In the genomic region with DNA sequence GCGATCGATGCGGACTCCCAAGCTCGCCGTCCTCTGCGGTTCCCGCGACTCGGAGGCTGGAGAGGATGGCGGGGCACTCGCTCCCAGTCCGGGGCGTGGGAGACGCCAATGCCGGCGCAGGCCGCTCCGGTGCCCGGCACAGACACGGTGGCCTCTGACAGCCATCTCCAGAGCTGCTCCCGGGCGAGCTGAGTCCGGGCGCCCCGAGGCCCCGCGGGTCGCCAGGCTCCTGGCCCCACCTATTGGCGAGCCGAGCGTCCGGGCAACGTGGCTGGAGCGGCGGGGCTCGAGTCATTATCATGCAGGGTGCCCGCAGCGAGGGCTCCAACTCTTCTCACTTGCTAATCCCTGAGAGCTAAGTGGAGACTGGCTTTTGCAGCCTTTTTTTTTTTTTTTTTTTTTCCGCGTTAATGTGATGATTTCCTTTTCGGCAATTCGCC, we compare ENCODE assay signal across 9 mouse cellular contexts. TPM values are rescaled to one million over a fixed set of nuclear protein-coding genes. Genes with fewer than 3 reads are reported as not detected.
DNase-seq lines count a peak whose midpoint lies in the region; ATAC-seq and TF ChIP-seq lines count a peak whose summit lies in the region.
"Had no signal": no experiment of that assay in that cellular context is flagged by ENCODE, and none has a peak within 500 bp of the region (broad histone marks: within the 10 kb centered on the region; RNA-seq: fewer than 3 reads in every experiment).

No protein-coding gene starts in this region.

- H3K9ac ChIP-seq in hindbrain, embryonic 12.5 days, result peak overlapping the region; percentile 81
- peak overlapping the region; percentile 77 for H3K9ac ChIP-seq in neural tube, embryonic 11.5 days (ENCODE audit: low read length)

- no peak for TF ChIP-seq CTCF in embryonic fibroblast, embryonic 13.5 days (IDR thresholded peaks at IDR 0.05; ENCODE audit: borderline replicate concordance, insufficient read depth, low read length)

- no peaks in the 10 kb centered on the region for H3K4me1 ChIP-seq in embryonic fibroblast, embryonic 13.5 days (ENCODE audit: control insufficient read depth, insufficient read depth, low read length)
- H3K4me1 ChIP-seq in hindbrain, embryonic 12.5 days, result 0 out of 2 replicates have a peak, but pooled peaks cover 4% of the 10 kb centered on the region
- H3K4me1 ChIP-seq in neural tube, embryonic 11.5 days (ENCODE audit: control insufficient read depth, insufficient read depth, low read length), result no peaks in the 10 kb centered on the region

- H3K27me3 ChIP-seq in hindbrain, embryonic 12.5 days, result no peaks in the 10 kb centered on the region
- H3K27me3 ChIP-seq in neural tube, embryonic 11.5 days (ENCODE audit: control insufficient read depth, insufficient read depth, low read length), result no peaks in the 10 kb centered on the region

- DNase-seq in adrenal gland, adult 2 months, result peak; percentile 2
- DNase-seq in adrenal gland, adult 8-10 months, result no peak
- peak; percentile 77 for DNase-seq in brain, adult 2 months (ENCODE audit: low read depth, low spot score)
- DNase-seq in left cerebral cortex, postnatal 4 days, result peak; percentile 77
- DNase-seq in neural tube, embryonic 11.5 days (ENCODE audit: low spot score), result peak; percentile 77
- peak; percentile 17 to 58 for DNase-seq in urinary bladder, postnatal 4 days (ENCODE audit: low spot score in 2 of 2)

- WGBS in hindbrain, embryonic 12.5 days, result under 1% methylated on average over 40 of the region's 42 CpGs
- WGBS in neural tube, embryonic 11.5 days, result 0% methylated on average over 42 of the region's 42 CpGs

- no peaks in the 10 kb centered on the region for H3K36me3 ChIP-seq in hindbrain, embryonic 12.5 days
- no peaks in the 10 kb centered on the region for H3K36me3 ChIP-seq in neural tube, embryonic 11.5 days (ENCODE audit: control insufficient read depth, insufficient read depth, low read length)

- H3K4me3 ChIP-seq in embryonic fibroblast, embryonic 13.5 days (ENCODE audit: insufficient read depth, low read length), result peak overlapping the region; percentile 55
- H3K4me3 ChIP-seq in hindbrain, embryonic 12.5 days, result peak overlapping the region; percentile 82
- H3K4me3 ChIP-seq in neural tube, embryonic 11.5 days (ENCODE audit: low read depth, low read length), result peak overlapping the region; percentile 75
- H3K4me3 ChIP-seq: erythroblast, embryonic 14.5 days had no signal

- TF ChIP-seq POLR2A in embryonic fibroblast, embryonic 13.5 days (IDR thresholded peaks at IDR 0.05; ENCODE audit: low read depth, low read length), result no peak

- peak; percentile 75 for ATAC-seq in hindbrain, embryonic 12.5 days (ENCODE audit: low FRiP score)
- ATAC-seq in neural tube, embryonic 11.5 days (ENCODE audit: insufficient read depth, low FRiP score, low TSS enrichment), result peak; percentile 54

- H3K4me2 ChIP-seq in hindbrain, embryonic 12.5 days (replicated peaks), result peak overlapping the region; percentile 93
- peak overlapping the region; percentile 82 for H3K4me2 ChIP-seq in neural tube, embryonic 11.5 days (ENCODE audit: low read depth)

- H3K9me3 ChIP-seq in hindbrain, embryonic 12.5 days (replicated peaks), result no peaks in the 10 kb centered on the region
- no peaks in the 10 kb centered on the region for H3K9me3 ChIP-seq in neural tube, embryonic 11.5 days (ENCODE audit: control insufficient read depth, low read length)

- intact Hi-C loops in left cerebral cortex, postnatal 4 days (cut with DNase I), result loop anchor here (5.0 to 10.0 kb wide), 2 partner anchors 1377 to 1395 kb away; no protein-coding TSS in a partner anchor

- no peak overlapping the region for H3K27ac ChIP-seq in embryonic fibroblast, embryonic 13.5 days (ENCODE audit: insufficient read depth, low read length)
- peak overlapping the region; percentile 82 for H3K27ac ChIP-seq in hindbrain, embryonic 12.5 days
- peak overlapping the region; percentile 85 for H3K27ac ChIP-seq in neural tube, embryonic 11.5 days (ENCODE audit: low read depth, low read length)

RNA-seq across cellular contexts. Expression of a gene that starts 1.8 kb away (rescaled TPM):
- total RNA-seq in adrenal gland, adult 2 months (2021), result not detected
- 0.10 and 0.20 TPM in 2 replicates for polyA plus RNA-seq in adrenal gland, adult 2 months (2012; rRNA removed)
- 1 to 10 TPM in 1 of 4 experiments, under 1 TPM in 2, not detected in 1; 0.03 to 1.5 (median 0.22) TPM for total RNA-seq in adrenal gland, adult 8-10 months (2022)
- polyA plus RNA-seq in embryonic fibroblast, embryonic 13.5 days (2011; ENCODE audit: insufficient read length, low read depth, missing spikeins), result 1.6 and 1.8 TPM in 2 replicates
- polyA plus RNA-seq in hindbrain, embryonic 12.5 days (2016; fragmentation: Nextera tagmentation; extraction: Ambion mirVana), result 7.3 and 8.1 TPM in 2 replicates
- 10 to 100 TPM; 25.2 to 26.8 TPM for total RNA-seq in left cerebral cortex, postnatal 4 days (2021)
- polyA plus RNA-seq in neural tube, embryonic 11.5 days (2014; fragmentation: Nextera tagmentation; extraction: Ambion mirVana), result 3.3 and 3.4 TPM in 2 replicates
- polyA plus RNA-seq: erythroblast, embryonic 14.5 days had no signal
